Mouse (Mus musculus): ENCODE measurements at regions not wholly inside any gene's neighbourhood (a gene's known extent, or its start where the extent isn't known, plus 50 kb on each side); places are given as distances from the start of the nearest gene placed in this dataset.

DNA sequence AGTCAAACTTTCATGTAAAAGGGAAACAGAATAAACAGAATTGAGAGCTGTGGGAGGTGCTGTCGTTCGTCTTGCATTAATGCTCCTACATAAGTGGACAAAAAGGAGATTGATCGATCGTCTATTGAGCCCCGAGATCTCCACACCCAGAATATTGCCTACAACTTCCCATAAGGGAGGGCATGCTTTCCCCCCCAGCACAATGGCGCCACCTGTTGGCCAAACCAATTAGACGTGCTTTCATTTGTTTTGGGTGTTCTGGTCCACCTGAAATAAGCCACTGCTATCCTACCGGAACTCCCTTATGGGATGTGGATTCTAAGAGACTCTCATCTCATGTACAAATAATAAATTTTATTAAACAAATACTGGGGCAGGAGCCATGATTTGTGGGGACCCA lies 457.5 kb downstream of the Kcnj2 start (continued):
- TF ChIP-seq NRF1 (IDR thresholded peaks at IDR 0.05; ENCODE audit: insufficient read depth, low read depth, low read length, poor library complexity, severe bottlenecking): no peak
- peak; percentile 78 to 91 (median 89) for TF ChIP-seq CTCF (IDR thresholded peaks at IDR 0.05 in 2 of 3, conservative IDR thresholded peaks at IDR 0.05 in 1 of 3; ENCODE audit: control insufficient read depth in 1 of 3, insufficient read depth in 1 of 3, low read depth in 2 of 3, low read length in 3 of 3, poor library complexity in 1 of 3, severe bottlenecking in 1 of 3)
- no peak for TF ChIP-seq MAFK (IDR thresholded peaks at IDR 0.05; ENCODE audit: borderline replicate concordance, low read depth, low read length)
- no peak for TF ChIP-seq TBP (IDR thresholded peaks at IDR 0.05; ENCODE audit: low read depth, low read length)
- TF ChIP-seq MYB (IDR thresholded peaks at IDR 0.05; ENCODE audit: low read depth, low read length): no peak
- no peak for TF ChIP-seq GABPA (IDR thresholded peaks at IDR 0.05; ENCODE audit: low read depth, low read length)
- TF ChIP-seq POLR2A (IDR thresholded peaks at IDR 0.05; ENCODE audit: control insufficient read depth in 1 of 2, insufficient read depth in 1 of 2, low read depth in 1 of 2, low read length in 2 of 2, poor library complexity in 1 of 2): no peak
- peak; percentile 73 for TF ChIP-seq ZC3H11A (IDR thresholded peaks at IDR 0.05; ENCODE audit: low read depth, low read length)
- no peak for TF ChIP-seq RCOR1 (IDR thresholded peaks at IDR 0.05; ENCODE audit: low read depth, low read length)
- no peak for TF ChIP-seq TCF12 (IDR thresholded peaks at IDR 0.05; ENCODE audit: low read depth, low read length)
- no peak for TF ChIP-seq USF1 (IDR thresholded peaks at IDR 0.05; ENCODE audit: low read depth, low read length)
- TF ChIP-seq ZMIZ1 (IDR thresholded peaks at IDR 0.05; ENCODE audit: low read depth, low read length): no peak
- no peak for TF ChIP-seq USF2 (IDR thresholded peaks at IDR 0.05; ENCODE audit: borderline replicate concordance in 1 of 2, insufficient read depth in 1 of 2, low read depth in 1 of 2, low read length in 2 of 2)
- no peak for TF ChIP-seq KAT2A (conservative IDR thresholded peaks at IDR 0.05; ENCODE audit: low read depth, low read length)

DNA sequence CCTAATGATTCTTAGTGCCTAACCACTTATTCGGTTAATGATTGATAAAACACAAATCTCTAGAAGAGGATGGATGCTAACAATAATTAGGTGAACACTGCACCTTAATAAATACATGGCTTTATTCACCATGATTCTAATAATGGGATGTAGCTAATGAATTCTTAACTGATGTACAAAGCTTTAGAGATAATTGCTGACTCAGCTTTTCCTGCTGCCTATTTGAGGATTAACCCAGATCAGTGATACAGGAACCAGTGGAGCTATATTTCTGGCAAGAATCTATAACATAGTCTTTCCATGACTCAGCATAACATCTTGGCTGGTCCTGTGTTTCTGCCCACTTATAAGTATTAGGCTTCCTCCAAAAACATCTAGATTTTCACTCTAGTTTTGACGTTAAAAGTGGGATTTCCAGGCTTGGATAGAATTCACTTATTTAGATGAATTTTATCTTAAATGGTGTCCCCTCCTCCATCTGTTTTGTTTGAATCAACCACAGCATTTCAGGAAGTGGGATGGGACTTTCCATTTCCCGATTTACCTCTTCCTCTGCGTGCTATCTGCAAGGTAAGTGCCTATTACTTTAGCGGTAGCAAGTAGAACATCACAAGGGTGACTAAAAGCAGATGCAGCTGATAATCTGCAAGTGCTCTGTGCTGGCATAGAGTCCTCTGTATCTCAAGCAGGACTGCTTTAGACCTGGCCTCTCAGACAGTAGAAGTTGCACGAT lies 460.2 kb downstream of the Kcnj2 start:
- Histone ChIP-seq H3K79me2 (ENCODE audit: control insufficient read depth, insufficient read depth, low read length, poor library complexity) (no peaks in the 10 kb centered on the region), H3K36me3 (ENCODE audit: control insufficient read depth in 1 of 2, insufficient read depth in 2 of 2, low read length in 2 of 2) (no peaks in the 10 kb centered on the region), H3K4me3 (ENCODE audit: control insufficient read depth in 1 of 2, insufficient read depth in 1 of 2, low read depth in 2 of 2, low read length in 2 of 2) (no peak overlapping the region), H3K27ac (ENCODE audit: control insufficient read depth, low read depth, low read length) (no peak overlapping the region), H3K9ac (ENCODE audit: control insufficient read depth, low read depth, low read length, poor library complexity, severe bottlenecking) (no peak overlapping the region), H3K4me1 (ENCODE audit: control insufficient read depth in 1 of 2, insufficient read depth in 2 of 2, low read length in 2 of 2) (no peaks in the 10 kb centered on the region), H3K9me3 (replicated peaks; ENCODE audit: insufficient read depth, low read length) (no peaks in the 10 kb centered on the region), H3K27me3 (ENCODE audit: control insufficient read depth in 1 of 2, insufficient read depth in 2 of 2, low read length in 2 of 2) (peaks cover 1 to 2% of the 10 kb centered on the region in 2 experiments; a peak in 2 of 4 replicates)
- peak; percentile 97 for TF ChIP-seq MAFK (IDR thresholded peaks at IDR 0.05; ENCODE audit: borderline replicate concordance, low read depth, low read length)
- no peak for TF ChIP-seq ZMIZ1 (IDR thresholded peaks at IDR 0.05; ENCODE audit: low read depth, low read length)
- TF ChIP-seq POLR2AphosphoS2 (IDR thresholded peaks at IDR 0.05; ENCODE audit: low read length): no peak
- no peak for TF ChIP-seq GATA1 (IDR thresholded peaks at IDR 0.05; ENCODE audit: low read depth, low read length)
- no peak for DNase-seq (ENCODE audit: low read depth, low spot score)

DNA sequence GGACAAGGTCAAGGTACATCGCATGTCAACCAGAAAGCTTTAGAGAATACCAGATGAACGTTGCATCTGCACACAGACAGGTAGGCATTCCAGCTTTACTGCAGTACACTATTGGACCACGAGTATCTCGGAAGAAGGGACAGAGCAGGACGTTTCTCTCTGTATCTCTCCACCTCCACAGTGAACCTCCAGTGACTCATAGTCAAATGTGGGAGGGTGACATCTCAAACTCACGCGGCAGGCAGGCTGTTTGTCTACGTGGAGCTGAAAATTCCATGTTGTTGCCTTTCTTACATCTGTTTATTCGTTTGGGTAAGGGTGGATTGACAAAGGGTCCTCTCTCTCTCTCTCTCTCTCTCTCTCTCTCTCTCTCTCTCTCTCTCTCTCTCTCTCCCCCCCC lies 463.6 kb downstream of the Kcnj2 start:
- Histone ChIP-seq H3K79me2 (ENCODE audit: control insufficient read depth, insufficient read depth, low read length, poor library complexity) (no peaks in the 10 kb centered on the region), H3K27me3 (ENCODE audit: control insufficient read depth in 1 of 2, insufficient read depth in 2 of 2, low read length in 2 of 2) (peaks cover 1 to 2% of the 10 kb centered on the region in 2 experiments; a peak in 2 of 4 replicates), H3K4me3 (ENCODE audit: control insufficient read depth in 1 of 2, insufficient read depth in 1 of 2, low read depth in 2 of 2, low read length in 2 of 2) (no peak overlapping the region), H3K36me3 (ENCODE audit: control insufficient read depth in 1 of 2, insufficient read depth in 2 of 2, low read length in 2 of 2) (no peaks in the 10 kb centered on the region), H3K4me1 (ENCODE audit: control insufficient read depth in 1 of 2, insufficient read depth in 2 of 2, low read length in 2 of 2) (no peaks in the 10 kb centered on the region), H3K9ac (ENCODE audit: control insufficient read depth, low read depth, low read length, poor library complexity, severe bottlenecking) (no peak overlapping the region), H3K9me3 (replicated peaks; ENCODE audit: insufficient read depth, low read length) (no peaks in the 10 kb centered on the region), H3K27ac (ENCODE audit: control insufficient read depth, low read depth, low read length) (no peak overlapping the region)
- TF ChIP-seq NELFE (IDR thresholded peaks at IDR 0.05; ENCODE audit: low read depth, low read length) (no peak), CHD1 (IDR thresholded peaks at IDR 0.05; ENCODE audit: low read depth, low read length) (no peak), MEF2A (IDR thresholded peaks at IDR 0.05; ENCODE audit: extremely low read depth, insufficient replicate concordance, low read depth, low read length, poor library complexity, severe bottlenecking) (no peak), GABPA (IDR thresholded peaks at IDR 0.05; ENCODE audit: low read depth, low read length) (no peak), MYB (IDR thresholded peaks at IDR 0.05; ENCODE audit: low read depth, low read length) (no peak)
- no peak for DNase-seq (ENCODE audit: low read depth, low spot score)
